Mouse (Mus musculus): Measurements from ENCODE around the gene Epgn. TPM values are rescaled to one million over a fixed set of nuclear protein-coding genes. Genes with fewer than 3 reads are reported as not detected.

Epgn gene
- 0.12 and 0.14 TPM in 2 replicates for polyA plus RNA-seq (2015; fragmentation: Nextera tagmentation; extraction: Ambion mirVana)

DNA sequence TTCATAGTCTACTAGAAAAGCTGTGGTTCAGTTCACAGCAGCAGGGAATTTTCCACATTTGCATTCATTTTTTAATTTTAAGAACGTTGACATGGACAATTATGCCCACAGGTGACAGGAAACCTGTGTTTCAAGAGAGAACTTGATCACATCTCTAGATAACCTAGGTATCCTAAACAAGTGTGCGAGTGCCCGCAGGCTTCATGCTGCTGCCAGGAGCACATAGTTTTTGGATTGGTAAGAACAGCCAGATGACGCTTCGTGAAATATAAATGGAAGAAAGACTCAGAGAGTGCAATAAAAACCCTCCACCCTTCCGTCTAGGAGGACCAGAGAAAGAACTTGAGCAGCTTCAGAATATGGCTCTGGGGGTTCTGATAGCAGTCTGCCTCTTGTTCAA, at the start of gene Epgn:
Gene Epgn, plus strand, starts transcription at position 301 of the 400 bp plus-strand sequence.

DNA sequence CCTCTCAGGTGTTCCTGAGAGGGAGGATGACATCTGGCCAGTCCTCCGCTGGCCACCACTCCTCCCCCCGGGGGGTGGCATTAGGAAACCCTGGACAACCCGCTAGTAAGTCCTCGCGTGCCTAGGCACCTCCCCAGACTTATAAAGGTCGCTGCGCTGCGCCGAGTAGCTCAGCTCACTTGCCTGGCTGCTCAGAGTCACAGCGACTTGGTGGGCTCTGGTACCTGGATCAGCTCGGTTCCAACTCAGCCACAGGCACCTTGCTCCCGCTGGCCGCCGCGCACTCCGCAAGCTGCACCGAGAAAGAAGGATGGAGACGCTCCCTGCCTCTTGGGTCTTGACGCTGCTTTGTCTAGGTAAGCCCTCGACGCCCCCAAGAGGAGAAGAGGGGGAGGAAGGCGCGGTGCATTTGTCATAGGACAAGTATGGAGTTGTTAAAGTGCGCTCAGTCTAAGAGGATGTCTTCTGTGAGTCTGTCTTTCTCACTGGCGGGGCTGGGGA, 47.2 kb downstream of the Epgn start, which contains the start of gene Ereg:
Gene Ereg, plus strand, starts transcription at position 173 of the 501 bp plus-strand sequence.

Other genes starting within 250 kb of the Epgn start
- gene Cxcl3, start 241.4 kb upstream of the Epgn start, polyA plus RNA-seq (2015; fragmentation: Nextera tagmentation; extraction: Ambion mirVana): not detected in 2 replicates
- gene Cxcl15, start 232.9 kb upstream of the Epgn start, polyA plus RNA-seq (2015; fragmentation: Nextera tagmentation; extraction: Ambion mirVana): 0.35 and 0.50 TPM in 2 replicates
- 0.65 and 1.1 TPM in 2 replicates for gene Cxcl1, start 136.2 kb upstream of the Epgn start, polyA plus RNA-seq (2015; fragmentation: Nextera tagmentation; extraction: Ambion mirVana)
- 0.27 and 0.84 TPM in 2 replicates for gene Cxcl2, start 123.6 kb upstream of the Epgn start, polyA plus RNA-seq (2015; fragmentation: Nextera tagmentation; extraction: Ambion mirVana)
- gene Mthfd2l, start 96.3 kb upstream of the Epgn start, polyA plus RNA-seq (2015; fragmentation: Nextera tagmentation; extraction: Ambion mirVana): 60.8 and 103 TPM in 2 replicates
- 0.06 and 0.30 TPM in 2 replicates for gene Ereg, start 47.2 kb downstream of the Epgn start, polyA plus RNA-seq (2015; fragmentation: Nextera tagmentation; extraction: Ambion mirVana)
- gene Areg, start 112.1 kb downstream of the Epgn start, polyA plus RNA-seq (2015; fragmentation: Nextera tagmentation; extraction: Ambion mirVana): 0.25 and 0.27 TPM in 2 replicates